Mouse (Mus musculus) stomach, postnatal 0 days (tissue): ENCODE measurements around the gene Llgl2.

ENCODE experiments used
- CTCF ChIP-seq: IDR thresholded peaks from 2 replicates; pipeline ENCODE4 v1.5.1; 2016; ENCODE audit warnings: antibody characterized with exemption, low read depth, mild to moderate bottlenecking, moderate library complexity
- EP300 ChIP-seq: optimal IDR thresholded peaks from 2 replicates; pipeline ENCODE3; 2016; ENCODE audit warnings: antibody characterized with exemption

GRCm38 (mm10) chr11:115817331-115817730 is 6.5 kb upstream of the Llgl2 start:
- TF ChIP-seq CTCF (peak; percentile 54), EP300 (no peak)
